Mouse (Mus musculus): Measurements from ENCODE around the gene Tnr. TPM values are rescaled to one million over a fixed set of nuclear protein-coding genes. Genes with fewer than 3 reads are reported as not detected.

Gene Tnr
- polyA plus RNA-seq, 1 experiment from 2014 or later = 2.0 TPM

- ATAC-seq (ENCODE audit: low FRiP score, low read depth) = no peak
- no peak overlapping the region for H3K27ac ChIP-seq
- H3K4me2 ChIP-seq (replicated peaks) = no peak overlapping the region
- no peak overlapping the region for H3K4me3 ChIP-seq
- H3K27me3 ChIP-seq (replicated peaks) = no peaks in the 10 kb centered on the region
- H3K9ac ChIP-seq = no peak overlapping the region
- no peaks in the 10 kb centered on the region for H3K36me3 ChIP-seq
- no peaks in the 10 kb centered on the region for H3K9me3 ChIP-seq
- no peaks in the 10 kb centered on the region for H3K4me1 ChIP-seq
- WGBS = 61% methylated on average over 2 of the region's 2 CpGs
These were observed 298.8 kb downstream of the Tnr start for GRCm38 (mm10) chr1:159822416-159822815.

DNA sequence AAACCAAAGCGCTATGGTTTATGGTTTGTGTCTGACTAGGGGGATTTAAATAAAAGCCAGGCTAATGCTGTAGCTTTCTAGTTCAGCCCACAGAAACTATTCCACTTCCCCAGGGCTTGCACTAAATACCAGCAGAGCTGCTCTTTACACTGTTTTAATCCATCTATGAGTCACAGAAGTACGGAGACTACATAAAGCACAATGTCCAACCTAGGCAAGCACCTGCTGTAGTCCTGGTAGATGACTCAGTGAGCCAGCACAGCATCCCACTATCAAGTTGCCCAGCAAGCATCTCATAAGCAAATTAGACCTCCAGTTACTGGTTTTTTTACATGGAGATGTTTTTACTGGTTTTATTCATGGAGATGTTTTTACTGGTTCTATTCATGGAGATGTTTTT lies 305.0 kb downstream of the Tnr start:
- H3K4me2 ChIP-seq (replicated peaks) = no peak overlapping the region
- H3K4me3 ChIP-seq = no peak overlapping the region
- no peak overlapping the region for H3K27ac ChIP-seq
- H3K4me1 ChIP-seq = no peaks in the 10 kb centered on the region
- H3K9me3 ChIP-seq = no peaks in the 10 kb centered on the region
- no peak overlapping the region for H3K9ac ChIP-seq
- 82% methylated on average over 2 of the region's 2 CpGs for WGBS
- no peaks in the 10 kb centered on the region for H3K36me3 ChIP-seq
- ATAC-seq (ENCODE audit: low FRiP score, low read depth) = no peak
- H3K27me3 ChIP-seq (replicated peaks) = no peaks in the 10 kb centered on the region

DNA sequence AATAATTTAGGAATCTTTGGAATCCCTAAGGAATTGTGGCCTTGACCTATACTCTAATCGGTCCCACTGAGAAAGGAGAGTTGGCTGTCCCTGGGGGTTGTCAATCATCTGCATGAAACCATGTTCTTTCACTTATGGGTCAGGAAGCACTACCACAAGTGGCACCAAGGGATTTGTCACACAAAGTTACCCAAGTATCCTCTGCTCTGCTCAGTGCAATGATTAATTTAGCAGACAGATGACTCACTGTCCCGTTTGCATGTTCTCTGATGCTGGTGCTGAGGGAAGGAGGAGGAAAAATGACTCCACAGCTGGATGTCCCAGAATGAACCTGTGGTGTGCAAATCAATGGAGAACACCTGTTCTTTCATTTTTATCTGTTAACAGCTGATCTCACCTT lies 309.6 kb downstream of the Tnr start:
- Histone ChIP-seq H3K9ac (no peak overlapping the region), H3K4me3 (no peak overlapping the region), H3K4me2 (replicated peaks) (no peak overlapping the region), H3K9me3 (no peaks in the 10 kb centered on the region), H3K27ac (no peak overlapping the region), H3K4me1 (no peaks in the 10 kb centered on the region), H3K27me3 (replicated peaks) (no peaks in the 10 kb centered on the region), H3K36me3 (no peaks in the 10 kb centered on the region)
- no peak for ATAC-seq (ENCODE audit: low FRiP score, low read depth)
- 74% methylated on average over 2 of the region's 2 CpGs for WGBS

DNA sequence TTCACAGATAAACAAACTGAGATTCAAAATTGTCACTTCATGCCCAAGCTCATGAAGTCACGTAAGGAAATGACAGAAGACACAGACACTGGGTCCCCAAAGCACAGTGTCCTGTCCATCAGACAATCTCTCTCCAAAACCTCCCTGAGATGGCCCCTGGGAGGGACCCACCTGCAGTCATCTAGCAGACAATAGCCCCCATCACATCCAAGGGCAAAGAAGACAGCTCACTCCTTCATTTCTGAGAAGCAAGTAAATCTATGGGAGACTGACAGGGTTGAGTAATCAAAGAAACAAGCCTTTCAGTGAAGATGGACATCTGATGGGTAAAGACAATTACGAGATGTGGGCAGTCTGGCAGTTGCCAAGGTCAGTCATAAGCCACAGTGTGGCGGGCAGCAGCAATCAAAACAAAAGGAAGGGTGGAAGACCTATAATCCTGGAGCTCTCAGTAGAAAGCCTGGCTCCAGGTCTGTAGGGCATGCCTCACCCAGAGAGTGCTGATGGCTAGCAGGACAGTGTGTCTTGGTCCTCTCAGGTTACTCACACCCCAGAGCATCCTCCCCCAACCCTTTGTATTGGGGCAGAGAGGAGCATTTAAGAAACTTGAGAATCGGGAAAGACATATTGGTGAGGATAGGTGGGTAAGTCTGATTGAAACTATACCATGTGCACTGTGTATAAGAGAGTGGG lies 310.2 kb downstream of the Tnr start:
- Histone ChIP-seq H3K9ac (no peak overlapping the region), H3K27ac (no peak overlapping the region), H3K4me1 (no peaks in the 10 kb centered on the region), H3K9me3 (no peaks in the 10 kb centered on the region), H3K27me3 (replicated peaks) (no peaks in the 10 kb centered on the region), H3K4me3 (no peak overlapping the region), H3K4me2 (replicated peaks) (no peak overlapping the region), H3K36me3 (no peaks in the 10 kb centered on the region)
- ATAC-seq (ENCODE audit: low FRiP score, low read depth) = no peak
- 56% methylated on average over 4 of the region's 4 CpGs for whole genome bisulfite sequencing

DNA sequence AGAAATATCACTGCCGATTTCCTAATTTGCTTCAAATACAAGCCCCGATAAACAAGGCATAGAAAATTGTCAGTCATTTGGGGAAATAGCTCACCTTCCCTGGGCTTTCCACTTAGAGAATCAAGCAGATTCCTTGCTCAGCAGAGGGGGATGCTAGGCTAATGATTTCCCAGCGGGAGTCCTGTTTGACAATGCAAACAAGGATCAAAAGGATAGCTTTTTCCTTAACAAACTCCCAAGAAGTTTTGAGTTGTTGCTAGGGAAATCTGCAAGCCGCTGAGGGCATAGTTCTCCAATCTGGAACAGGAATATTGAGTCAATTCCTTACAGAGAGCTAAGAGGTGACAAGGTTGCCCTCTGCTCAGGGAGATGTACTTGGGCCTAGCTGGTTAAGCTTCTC lies 311.6 kb downstream of the Tnr start:
- no peak overlapping the region for H3K27ac ChIP-seq
- H3K36me3 ChIP-seq = no peaks in the 10 kb centered on the region
- no peaks in the 10 kb centered on the region for H3K27me3 ChIP-seq (replicated peaks)
- ATAC-seq (ENCODE audit: low FRiP score, low read depth) = no peak
- no peak overlapping the region for H3K9ac ChIP-seq
- 8% methylated on average over 4 of the region's 4 CpGs for WGBS
- no peak overlapping the region for H3K4me3 ChIP-seq
- no peak overlapping the region for H3K4me2 ChIP-seq (replicated peaks)
- no peaks in the 10 kb centered on the region for H3K4me1 ChIP-seq
- H3K9me3 ChIP-seq = no peaks in the 10 kb centered on the region

- ATAC-seq (ENCODE audit: low FRiP score, low read depth) = no peak
These were observed 316.8 kb downstream of the Tnr start for GRCm38 (mm10) chr1:159840337-159840736.

DNA sequence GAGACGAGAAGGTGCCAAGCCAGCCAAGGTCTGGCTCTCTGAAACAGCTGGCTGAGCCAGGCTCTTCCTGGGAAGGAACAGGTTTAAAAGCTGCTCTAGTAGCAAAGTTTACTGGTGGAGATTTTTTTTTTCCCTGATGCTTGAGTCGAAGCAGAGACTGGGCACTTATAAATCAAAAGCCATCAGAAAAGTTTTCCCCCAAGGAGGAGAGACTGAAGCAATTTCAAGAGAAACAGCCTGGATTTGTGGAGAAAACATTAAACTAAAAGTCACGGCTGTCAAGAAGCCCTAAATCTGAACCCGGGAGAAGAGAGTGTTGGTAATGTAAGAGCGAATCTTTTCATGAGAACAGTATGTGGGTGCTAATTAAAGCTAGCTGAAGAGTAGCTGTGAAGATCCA lies 319.3 kb downstream of the Tnr start:
- no peak for ATAC-seq (ENCODE audit: low FRiP score, low read depth)
- Histone ChIP-seq H3K4me2 (replicated peaks) (no peak overlapping the region), H3K9me3 (no peaks in the 10 kb centered on the region), H3K4me3 (no peak overlapping the region), H3K36me3 (no peaks in the 10 kb centered on the region), H3K27ac (no peak overlapping the region), H3K27me3 (replicated peaks) (no peaks in the 10 kb centered on the region), H3K4me1 (no peaks in the 10 kb centered on the region), H3K9ac (no peak overlapping the region)
- 51% methylated on average over 5 of the region's 5 CpGs for WGBS

More at GRCm38 (mm10) chr1:159840337-159840736, 316.8 kb downstream of the Tnr start:
- H3K4me2 ChIP-seq (replicated peaks) = no peak overlapping the region
- H3K4me3 ChIP-seq = no peak overlapping the region
- no peaks in the 10 kb centered on the region for H3K4me1 ChIP-seq
- H3K27ac ChIP-seq = no peak overlapping the region
- 24% methylated on average over 2 of the region's 2 CpGs for WGBS
- H3K27me3 ChIP-seq (replicated peaks) = no peaks in the 10 kb centered on the region
- H3K36me3 ChIP-seq = no peaks in the 10 kb centered on the region
- H3K9me3 ChIP-seq = no peaks in the 10 kb centered on the region
- no peak overlapping the region for H3K9ac ChIP-seq

DNA sequence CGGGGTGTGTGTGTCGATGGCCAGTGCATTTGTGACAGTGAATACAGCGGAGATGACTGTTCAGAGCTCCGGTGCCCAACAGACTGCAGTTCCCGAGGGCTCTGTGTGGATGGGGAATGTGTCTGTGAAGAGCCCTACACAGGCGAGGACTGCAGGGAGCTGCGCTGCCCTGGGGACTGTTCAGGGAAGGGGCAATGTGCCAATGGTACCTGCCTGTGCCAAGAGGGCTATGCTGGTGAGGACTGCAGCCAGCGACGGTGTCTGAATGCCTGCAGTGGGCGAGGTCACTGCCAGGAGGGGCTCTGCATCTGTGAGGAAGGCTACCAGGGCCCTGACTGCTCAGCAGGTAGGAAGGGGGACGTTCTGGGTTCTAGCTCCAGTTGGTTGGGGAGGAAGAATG lies 328.5 kb downstream of the Tnr start:
- 89% methylated on average over 11 of the region's 11 CpGs for WGBS
- no peaks in the 10 kb centered on the region for H3K9me3 ChIP-seq
- H3K36me3 ChIP-seq = no peaks in the 10 kb centered on the region
- H3K27ac ChIP-seq = no peak overlapping the region
- no peaks in the 10 kb centered on the region for H3K27me3 ChIP-seq (replicated peaks)
- H3K4me3 ChIP-seq = no peak overlapping the region
- no peak overlapping the region for H3K4me2 ChIP-seq (replicated peaks)
- no peaks in the 10 kb centered on the region for H3K4me1 ChIP-seq
- no peak overlapping the region for H3K9ac ChIP-seq
- ATAC-seq (ENCODE audit: low FRiP score, low read depth) = no peak

- Histone ChIP-seq H3K4me2 (replicated peaks) (no peak overlapping the region), H3K36me3 (no peaks in the 10 kb centered on the region), H3K27ac (no peak overlapping the region), H3K4me1 (no peaks in the 10 kb centered on the region), H3K27me3 (replicated peaks) (no peaks in the 10 kb centered on the region), H3K4me3 (no peak overlapping the region), H3K9me3 (no peaks in the 10 kb centered on the region), H3K9ac (no peak overlapping the region)
- 88% methylated on average over 1 of the region's 1 CpGs for WGBS
- no peak for ATAC-seq (ENCODE audit: low FRiP score, low read depth)
These were observed 330.7 kb downstream of the Tnr start for GRCm38 (mm10) chr1:159854261-159854660.

DNA sequence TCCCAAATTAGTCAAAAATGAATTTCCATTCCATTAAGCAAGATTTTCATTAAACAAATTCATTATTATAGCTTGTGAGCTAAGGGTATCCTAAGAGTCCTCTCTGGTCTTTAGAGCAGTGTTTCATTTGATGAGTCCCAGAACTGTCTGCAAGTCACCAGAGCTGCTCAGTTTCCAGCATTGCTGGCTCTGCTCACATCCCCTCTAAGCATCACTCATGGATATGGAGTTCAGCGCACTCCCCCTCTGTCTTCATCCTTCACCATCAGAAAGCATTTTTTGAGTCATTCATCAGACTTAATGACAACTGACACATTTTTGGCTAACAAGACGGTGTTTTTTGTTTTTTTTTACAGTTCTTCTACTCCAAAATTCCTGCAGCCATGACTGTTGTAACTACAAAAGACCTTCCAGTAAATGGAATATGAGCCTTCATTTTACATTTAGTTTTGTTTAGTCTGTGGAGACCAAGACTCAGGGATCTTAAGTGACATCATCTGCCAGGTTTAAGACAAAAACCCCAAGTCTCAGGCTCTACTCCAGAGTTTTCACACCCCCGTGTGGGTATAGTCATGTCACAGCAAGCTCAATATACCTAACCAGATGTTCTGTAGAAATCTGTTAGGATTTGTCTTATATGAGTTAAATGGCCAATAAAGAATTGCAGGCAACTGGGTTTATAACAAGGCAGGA lies 338.4 kb downstream of the Tnr start:
- ATAC-seq (ENCODE audit: low FRiP score, low read depth) = no peak
- WGBS = 84% methylated on average over 3 of the region's 3 CpGs

GRCm38 (mm10) chr1:159865696-159866095 lies 342.1 kb downstream of the Tnr start:
- no peak overlapping the region for H3K9ac ChIP-seq
- H3K4me3 ChIP-seq = no peak overlapping the region
- no peak for ATAC-seq (ENCODE audit: low FRiP score, low read depth)
- H3K36me3 ChIP-seq = no peaks in the 10 kb centered on the region
- H3K27ac ChIP-seq = no peak overlapping the region
- no peaks in the 10 kb centered on the region; the same call in 1 of the 2 replicates for H3K4me1 ChIP-seq
- WGBS = 50% methylated on average over 1 of the region's 1 CpGs
- H3K27me3 ChIP-seq (replicated peaks) = no peaks in the 10 kb centered on the region
- no peak overlapping the region for H3K4me2 ChIP-seq (replicated peaks)
- no peaks in the 10 kb centered on the region for H3K9me3 ChIP-seq

More for the DNA sequence above, 338.4 kb downstream of the Tnr start:
- Histone ChIP-seq H3K4me1 (no peaks in the 10 kb centered on the region; the same call in 1 of the 2 replicates), H3K9ac (no peak overlapping the region), H3K36me3 (no peaks in the 10 kb centered on the region), H3K9me3 (no peaks in the 10 kb centered on the region), H3K27ac (no peak overlapping the region), H3K4me2 (replicated peaks) (no peak overlapping the region), H3K27me3 (replicated peaks) (no peaks in the 10 kb centered on the region), H3K4me3 (no peak overlapping the region)

DNA sequence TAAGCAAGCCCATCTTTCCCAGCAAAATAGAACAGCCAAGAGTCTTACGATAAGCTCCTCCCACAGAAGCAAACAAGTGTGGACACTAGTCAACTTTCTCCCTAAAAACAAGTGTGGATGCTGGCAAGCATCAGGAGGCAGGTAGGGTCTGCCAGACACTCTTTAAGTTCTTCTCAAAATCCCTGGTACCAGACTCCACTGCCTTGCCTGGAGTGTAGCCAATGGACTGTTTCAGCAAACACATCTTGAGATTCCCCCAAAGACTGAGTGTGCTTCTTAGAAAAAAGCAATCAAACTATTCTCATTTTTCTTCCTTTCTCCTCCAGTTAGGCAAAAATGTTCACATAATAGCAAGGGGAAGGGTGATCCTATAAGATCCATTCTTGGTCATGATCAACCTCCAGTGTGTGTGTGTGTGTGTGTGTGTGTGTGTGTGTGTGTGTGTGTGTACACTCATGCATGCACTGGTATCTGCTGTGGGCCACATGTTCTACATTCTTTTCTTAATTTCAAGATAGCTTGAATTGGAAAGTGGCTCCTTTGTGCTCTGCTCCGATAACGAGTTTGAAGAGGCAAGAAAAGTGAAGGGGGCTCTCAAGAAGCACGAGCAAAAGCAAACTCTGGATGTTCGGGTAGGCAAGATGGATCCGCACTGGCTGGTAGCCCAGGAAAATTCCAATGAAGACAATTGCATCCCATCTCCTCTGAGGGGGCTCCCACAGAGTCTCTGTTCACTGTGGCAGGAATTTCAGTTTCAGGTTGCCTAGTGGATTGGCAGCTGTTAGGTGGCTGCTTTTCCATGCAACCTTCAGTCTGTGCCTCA lies 346.3 kb downstream of the Tnr start:
- Histone ChIP-seq H3K4me2 (replicated peaks) (no peak overlapping the region), H3K9ac (no peak overlapping the region), H3K36me3 (no peaks in the 10 kb centered on the region), H3K27ac (no peak overlapping the region), H3K4me1 (no peaks in the 10 kb centered on the region; the same call in 1 of the 2 replicates), H3K27me3 (replicated peaks) (no peaks in the 10 kb centered on the region), H3K4me3 (no peak overlapping the region), H3K9me3 (no peaks in the 10 kb centered on the region)
- no peak for ATAC-seq (ENCODE audit: low FRiP score, low read depth)
- WGBS = 84% methylated on average over 6 of the region's 6 CpGs

All from neural tube, embryonic 12.5 days (tissue).